Mouse (Mus musculus): ENCODE measurements around the gene Ust. TPM values are rescaled to one million over a fixed set of nuclear protein-coding genes. Genes with fewer than 3 reads are reported as not detected.

The Ust gene
- polyA plus RNA-seq, 1 experiment from 2014 or later: 4.8 TPM

GRCm38 (mm10) chr10:8199026-8199756 lies 319.4 kb downstream of the Ust start:
- 88% methylated on average over 9 of the region's 9 CpGs for WGBS
- Histone ChIP-seq H3K9ac (ENCODE audit: low read depth, low read length) (no peak overlapping the region), H3K27me3 (ENCODE audit: control insufficient read depth, insufficient read depth, low read depth, low read length) (no peaks in the 10 kb centered on the region), H3K4me3 (ENCODE audit: low read depth, low read length) (no peak overlapping the region), H3K36me3 (ENCODE audit: control insufficient read depth, insufficient read depth, low read length) (no peaks in the 10 kb centered on the region), H3K27ac (ENCODE audit: low read length) (peak overlapping the region; percentile 35), H3K9me3 (replicated peaks; ENCODE audit: control insufficient read depth, low read length, poor library complexity, severe bottlenecking) (no peaks in the 10 kb centered on the region), H3K4me1 (ENCODE audit: control insufficient read depth, insufficient read depth, low read length) (peaks cover 9% of the 10 kb centered on the region), H3K4me2 (ENCODE audit: low read length) (no peak overlapping the region)
- peak; percentile 74 for ATAC-seq

DNA sequence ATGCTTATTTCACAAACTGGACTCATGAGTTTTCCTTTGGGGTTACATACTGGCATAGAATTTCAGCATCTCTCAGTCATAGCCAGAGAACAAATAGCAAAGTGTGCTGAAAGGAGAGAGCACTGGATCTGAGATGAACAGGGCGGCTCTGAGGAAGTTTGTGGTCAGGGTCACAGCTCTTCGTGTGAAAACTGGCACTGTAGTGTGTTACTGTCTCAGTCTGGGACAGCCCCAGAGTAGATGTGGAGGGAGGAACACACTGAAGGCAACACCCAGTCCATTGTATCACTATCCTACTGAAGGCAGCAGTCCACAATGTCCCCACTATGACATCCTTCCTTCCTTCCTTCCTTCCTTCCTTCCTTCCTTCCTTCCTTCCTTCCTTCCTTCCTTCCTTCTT lies 321.0 kb downstream of the Ust start:
- H3K36me3 ChIP-seq (ENCODE audit: control insufficient read depth, insufficient read depth, low read length): no peaks in the 10 kb centered on the region
- no peak overlapping the region for H3K9ac ChIP-seq (ENCODE audit: low read depth, low read length)
- no peak overlapping the region for H3K4me2 ChIP-seq (ENCODE audit: low read length)
- H3K9me3 ChIP-seq (replicated peaks; ENCODE audit: control insufficient read depth, low read length, poor library complexity, severe bottlenecking): no peaks in the 10 kb centered on the region
- WGBS: 73% methylated on average over 2 of the region's 2 CpGs
- no peak overlapping the region for H3K27ac ChIP-seq (ENCODE audit: low read length)
- no peak overlapping the region for H3K4me3 ChIP-seq (ENCODE audit: low read depth, low read length)
- ATAC-seq: no peak
- peaks cover 9% of the 10 kb centered on the region for H3K4me1 ChIP-seq (ENCODE audit: control insufficient read depth, insufficient read depth, low read length)
- H3K27me3 ChIP-seq (ENCODE audit: control insufficient read depth, insufficient read depth, low read depth, low read length): no peaks in the 10 kb centered on the region

DNA sequence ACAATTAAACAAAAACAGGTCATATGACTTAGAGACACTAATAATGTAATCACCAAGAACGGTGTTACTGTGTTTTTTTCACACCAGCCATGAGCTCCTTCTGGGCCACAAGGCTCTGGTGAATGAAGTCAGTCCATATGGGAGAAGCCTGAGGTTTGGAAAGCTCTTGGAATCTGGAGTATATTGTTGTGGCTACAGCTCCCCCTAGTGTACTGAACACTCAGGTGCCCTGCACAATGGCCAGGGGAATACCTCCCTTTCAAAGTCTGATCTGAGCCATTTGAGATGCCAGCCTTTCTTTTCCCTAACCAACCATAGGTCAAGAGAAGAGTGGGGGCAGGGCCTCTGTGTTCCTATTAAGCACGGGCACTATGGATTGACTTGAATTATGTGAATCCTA lies 322.3 kb downstream of the Ust start:
- 8% methylated on average over 2 of the region's 2 CpGs for WGBS
- peak; percentile 81 for ATAC-seq
- H3K36me3 ChIP-seq (ENCODE audit: control insufficient read depth, insufficient read depth, low read length): no peaks in the 10 kb centered on the region
- H3K9ac ChIP-seq (ENCODE audit: low read depth, low read length): no peak overlapping the region
- H3K27ac ChIP-seq (ENCODE audit: low read length): no peak overlapping the region
- peaks cover 9% of the 10 kb centered on the region for H3K4me1 ChIP-seq (ENCODE audit: control insufficient read depth, insufficient read depth, low read length)
- no peak overlapping the region for H3K4me2 ChIP-seq (ENCODE audit: low read length)
- H3K27me3 ChIP-seq (ENCODE audit: control insufficient read depth, insufficient read depth, low read depth, low read length): no peaks in the 10 kb centered on the region
- no peaks in the 10 kb centered on the region for H3K9me3 ChIP-seq (replicated peaks; ENCODE audit: control insufficient read depth, low read length, poor library complexity, severe bottlenecking)
- no peak overlapping the region for H3K4me3 ChIP-seq (ENCODE audit: low read depth, low read length)

DNA sequence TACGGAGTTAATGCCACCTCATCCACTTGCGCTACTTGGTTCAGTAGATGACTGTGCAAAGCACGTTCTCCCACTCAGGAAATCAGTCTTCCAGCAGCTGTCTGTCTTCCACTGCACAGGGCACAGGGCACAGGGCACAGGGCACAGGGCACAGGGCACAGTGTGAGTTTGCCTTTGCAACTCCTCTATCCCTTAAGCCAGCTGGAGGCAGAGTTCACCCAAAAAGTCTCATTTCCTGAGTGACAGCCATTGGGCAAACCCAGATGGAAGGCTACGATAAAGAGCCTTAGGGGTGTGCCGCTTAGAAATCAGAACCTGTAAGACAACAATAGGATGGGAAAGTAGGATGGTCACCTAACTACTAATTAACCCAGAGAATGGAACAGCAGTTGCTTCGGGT lies 322.9 kb downstream of the Ust start:
- 73% methylated on average over 6 of the region's 6 CpGs for WGBS
- ATAC-seq: no peak
- Histone ChIP-seq H3K4me1 (ENCODE audit: control insufficient read depth, insufficient read depth, low read length) (peaks cover 9% of the 10 kb centered on the region), H3K9ac (ENCODE audit: low read depth, low read length) (no peak overlapping the region), H3K4me2 (ENCODE audit: low read length) (no peak overlapping the region), H3K9me3 (replicated peaks; ENCODE audit: control insufficient read depth, low read length, poor library complexity, severe bottlenecking) (no peaks in the 10 kb centered on the region), H3K27me3 (ENCODE audit: control insufficient read depth, insufficient read depth, low read depth, low read length) (no peaks in the 10 kb centered on the region), H3K27ac (ENCODE audit: low read length) (no peak overlapping the region), H3K4me3 (ENCODE audit: low read depth, low read length) (no peak overlapping the region), H3K36me3 (ENCODE audit: control insufficient read depth, insufficient read depth, low read length) (no peaks in the 10 kb centered on the region)

- Histone ChIP-seq H3K9me3 (replicated peaks; ENCODE audit: control insufficient read depth, low read length, poor library complexity, severe bottlenecking) (no peaks in the 10 kb centered on the region), H3K27me3 (ENCODE audit: control insufficient read depth, insufficient read depth, low read depth, low read length) (no peaks in the 10 kb centered on the region), H3K9ac (ENCODE audit: low read depth, low read length) (no peak overlapping the region), H3K27ac (ENCODE audit: low read length) (no peak overlapping the region), H3K36me3 (ENCODE audit: control insufficient read depth, insufficient read depth, low read length) (no peaks in the 10 kb centered on the region), H3K4me1 (ENCODE audit: control insufficient read depth, insufficient read depth, low read length) (no peaks in the 10 kb centered on the region), H3K4me3 (ENCODE audit: low read depth, low read length) (no peak overlapping the region), H3K4me2 (ENCODE audit: low read length) (no peak overlapping the region)
- no peak for ATAC-seq
- 85% methylated on average over 5 of the region's 5 CpGs for WGBS
Observed at GRCm38 (mm10) chr10:8189331-8189981, 329.2 kb downstream of the Ust start.

GRCm38 (mm10) chr10:8185586-8185985 lies 333.0 kb downstream of the Ust start:
- no peak overlapping the region for H3K4me3 ChIP-seq (ENCODE audit: low read depth, low read length)
- H3K36me3 ChIP-seq (ENCODE audit: control insufficient read depth, insufficient read depth, low read length): no peaks in the 10 kb centered on the region
- no peaks in the 10 kb centered on the region for H3K9me3 ChIP-seq (replicated peaks; ENCODE audit: control insufficient read depth, low read length, poor library complexity, severe bottlenecking)
- no peak overlapping the region for H3K27ac ChIP-seq (ENCODE audit: low read length)
- no peak for ATAC-seq
- no peaks in the 10 kb centered on the region for H3K27me3 ChIP-seq (ENCODE audit: control insufficient read depth, insufficient read depth, low read depth, low read length)
- 90% methylated on average over 4 of the region's 4 CpGs for WGBS
- no peak overlapping the region for H3K4me2 ChIP-seq (ENCODE audit: low read length)
- no peak overlapping the region for H3K9ac ChIP-seq (ENCODE audit: low read depth, low read length)
- no peaks in the 10 kb centered on the region for H3K4me1 ChIP-seq (ENCODE audit: control insufficient read depth, insufficient read depth, low read length)

- ATAC-seq: no peak
- H3K36me3 ChIP-seq (ENCODE audit: control insufficient read depth, insufficient read depth, low read length): no peaks in the 10 kb centered on the region
- no peak overlapping the region for H3K4me2 ChIP-seq (ENCODE audit: low read length)
- H3K27me3 ChIP-seq (ENCODE audit: control insufficient read depth, insufficient read depth, low read depth, low read length): no peaks in the 10 kb centered on the region
- WGBS: 83% methylated on average over 9 of the region's 9 CpGs
- H3K9ac ChIP-seq (ENCODE audit: low read depth, low read length): no peak overlapping the region
- no peaks in the 10 kb centered on the region for H3K9me3 ChIP-seq (replicated peaks; ENCODE audit: control insufficient read depth, low read length, poor library complexity, severe bottlenecking)
- no peak overlapping the region for H3K4me3 ChIP-seq (ENCODE audit: low read depth, low read length)
- H3K27ac ChIP-seq (ENCODE audit: low read length): no peak overlapping the region
- H3K4me1 ChIP-seq (ENCODE audit: control insufficient read depth, insufficient read depth, low read length): no peaks in the 10 kb centered on the region
Observed at GRCm38 (mm10) chr10:8184711-8185110, 333.9 kb downstream of the Ust start.

DNA sequence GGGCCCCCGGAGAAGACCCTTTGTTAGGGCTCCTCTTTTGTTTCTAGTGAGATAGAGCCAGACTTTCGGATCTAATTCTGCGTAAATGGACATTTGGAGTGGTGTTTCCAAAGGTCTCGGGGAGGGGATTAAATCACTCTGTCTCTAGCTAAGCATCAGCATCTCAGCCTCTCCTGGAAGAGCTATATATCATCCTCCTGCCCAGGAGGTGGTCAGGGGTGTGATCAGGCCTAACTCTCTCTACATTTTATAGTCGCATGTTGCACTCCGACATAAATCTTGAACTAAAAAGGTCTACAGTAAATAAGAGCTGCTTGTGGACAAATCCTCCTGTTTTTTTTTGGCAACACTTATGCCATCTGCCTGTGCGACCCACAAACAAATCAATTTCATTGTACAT lies 335.5 kb downstream of the Ust start:
- Histone ChIP-seq H3K9ac (ENCODE audit: low read depth, low read length) (no peak overlapping the region), H3K36me3 (ENCODE audit: control insufficient read depth, insufficient read depth, low read length) (no peaks in the 10 kb centered on the region), H3K27me3 (ENCODE audit: control insufficient read depth, insufficient read depth, low read depth, low read length) (no peaks in the 10 kb centered on the region), H3K4me3 (ENCODE audit: low read depth, low read length) (no peak overlapping the region), H3K4me1 (ENCODE audit: control insufficient read depth, insufficient read depth, low read length) (no peaks in the 10 kb centered on the region), H3K27ac (ENCODE audit: low read length) (no peak overlapping the region), H3K4me2 (ENCODE audit: low read length) (no peak overlapping the region), H3K9me3 (replicated peaks; ENCODE audit: control insufficient read depth, low read length, poor library complexity, severe bottlenecking) (no peaks in the 10 kb centered on the region)
- 73% methylated on average over 7 of the region's 7 CpGs for WGBS
- no peak for ATAC-seq

DNA sequence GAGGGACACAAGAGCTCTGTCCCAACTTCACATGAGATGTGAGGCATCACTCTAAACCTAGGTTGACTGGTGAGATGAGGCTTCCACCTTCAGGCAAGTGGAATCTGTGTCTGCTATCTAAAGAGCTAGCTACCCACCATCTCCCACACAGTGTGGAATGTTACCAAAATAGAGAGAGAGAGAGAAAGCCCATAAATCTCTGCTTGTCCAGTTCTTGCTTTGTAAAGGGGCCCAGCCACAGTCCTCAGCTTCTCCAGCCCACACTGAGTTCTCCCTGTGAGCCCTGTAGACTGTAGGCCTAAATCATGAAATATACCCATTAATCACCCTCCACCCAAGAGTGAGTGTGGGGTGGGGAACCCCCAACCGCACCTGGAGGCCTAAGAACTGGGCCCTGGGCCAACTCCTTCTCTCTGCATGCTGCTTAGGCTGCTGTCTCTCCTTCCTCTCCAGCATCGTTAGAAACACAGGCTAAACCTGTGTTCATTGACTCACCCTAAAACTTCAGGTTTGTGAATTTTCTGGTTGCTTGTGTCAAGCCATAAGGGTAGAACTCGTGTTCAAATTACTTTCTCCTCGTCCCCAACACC lies 336.9 kb downstream of the Ust start:
- no peaks in the 10 kb centered on the region for H3K36me3 ChIP-seq (ENCODE audit: control insufficient read depth, insufficient read depth, low read length)
- no peak overlapping the region for H3K9ac ChIP-seq (ENCODE audit: low read depth, low read length)
- WGBS: 87% methylated on average over 4 of the region's 4 CpGs
- no peaks in the 10 kb centered on the region for H3K4me1 ChIP-seq (ENCODE audit: control insufficient read depth, insufficient read depth, low read length)
- H3K27me3 ChIP-seq (ENCODE audit: control insufficient read depth, insufficient read depth, low read depth, low read length): no peaks in the 10 kb centered on the region
- no peaks in the 10 kb centered on the region for H3K9me3 ChIP-seq (replicated peaks; ENCODE audit: control insufficient read depth, low read length, poor library complexity, severe bottlenecking)
- H3K27ac ChIP-seq (ENCODE audit: low read length): no peak overlapping the region
- ATAC-seq: no peak
- H3K4me2 ChIP-seq (ENCODE audit: low read length): no peak overlapping the region
- H3K4me3 ChIP-seq (ENCODE audit: low read depth, low read length): no peak overlapping the region

All from midbrain, embryonic 16.5 days (tissue).